Mouse (Mus musculus): ENCODE measurements around the gene Tnk1.

DNA sequence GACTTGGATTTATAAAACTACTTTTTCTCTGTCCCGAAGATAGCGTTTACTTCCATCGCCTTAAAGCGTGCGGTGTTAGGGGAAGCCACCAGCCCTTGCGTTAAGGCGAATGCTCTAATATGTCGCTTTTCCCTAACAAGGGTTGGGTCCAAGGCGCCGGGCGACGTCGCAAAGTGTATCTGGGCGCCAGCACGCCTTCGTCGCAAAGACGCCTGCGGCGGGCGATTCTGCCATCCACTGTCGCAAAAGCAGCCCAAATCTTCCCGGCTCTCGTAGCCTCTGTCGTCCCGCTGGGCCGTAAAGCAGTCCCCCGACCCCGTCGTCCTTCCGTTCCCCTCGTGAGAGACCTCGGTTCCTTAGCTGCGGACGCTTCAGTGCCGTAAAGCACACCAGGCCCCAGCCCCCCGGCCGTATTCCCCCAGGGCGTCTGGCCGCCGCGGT lies 42.9 kb upstream of the Tnk1 start:
- TF ChIP-seq NANOG (IDR thresholded peaks at IDR 0.05; ENCODE audit: borderline replicate concordance, low read length) (no peak), CTCF (conservative IDR thresholded peaks at IDR 0.05; ENCODE audit: low read length) (no peak), POU5F1 (IDR thresholded peaks at IDR 0.05; ENCODE audit: borderline replicate concordance, low read length) (no peak)
